Mouse (Mus musculus) mouse embryonic stem cell (cell line): ENCODE data around the gene Fam241a.

ENCODE experiments used
- in situ Hi-C, 2 experiments: fragments of 300-500 bp; cut with MboI; formaldehyde crosslinking; loops; 1 replicate in 1 of 2; 3 replicates in 1 of 2; pipeline ENCODE4 v1.14.3; 2019 to 2020; ENCODE audit warnings: low sequenced_read_pairs in 2 of 2, low pct_unique_long_range_greater_than_20kb in 1 of 2, mixed read lengths in 1 of 2; ENCODE audit not compliant: unreplicated experiment in 1 of 2

Gene Fam241a

DNA sequence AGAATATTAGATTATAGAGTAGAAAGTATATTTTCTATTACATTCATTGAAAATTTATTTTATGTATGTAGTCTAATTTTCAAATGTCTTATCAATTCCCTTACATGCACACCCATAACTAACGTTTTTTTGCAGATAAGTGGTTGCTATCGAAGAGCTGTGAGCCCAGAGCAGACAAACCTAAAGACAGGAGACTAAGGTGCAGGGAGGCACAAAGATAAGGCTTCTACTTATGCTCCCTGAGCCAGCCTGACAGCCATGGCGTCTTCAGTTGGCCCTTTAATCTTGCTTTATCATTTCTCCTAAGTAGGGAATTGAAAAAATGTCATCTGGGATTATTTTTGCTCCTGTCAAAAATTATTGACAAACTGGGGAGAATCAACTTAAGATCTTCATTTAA is 6.6 kb downstream of the Fam241a start:
- in situ Hi-C loops: no loop called here

DNA sequence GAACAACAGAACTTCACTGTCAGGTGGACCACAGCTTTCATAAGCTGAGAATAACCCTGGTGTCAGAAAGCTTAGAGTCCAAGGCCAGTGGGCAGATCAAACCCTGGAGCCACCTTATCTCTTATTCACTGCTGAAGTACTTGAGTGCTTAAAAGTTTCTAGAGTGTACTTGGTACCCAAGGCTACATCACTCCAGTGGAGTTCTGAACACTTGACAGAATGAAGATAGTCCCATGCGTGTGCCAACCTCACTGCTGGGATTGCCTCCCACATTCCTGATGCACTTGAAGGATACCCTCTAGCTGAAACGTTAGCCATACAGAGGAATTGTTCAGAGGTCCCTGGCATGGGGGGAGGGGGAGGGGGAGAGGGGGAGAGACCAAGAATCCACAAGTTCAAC is 14.4 kb downstream of the Fam241a start:
- in situ Hi-C loops: no loop called here

DNA sequence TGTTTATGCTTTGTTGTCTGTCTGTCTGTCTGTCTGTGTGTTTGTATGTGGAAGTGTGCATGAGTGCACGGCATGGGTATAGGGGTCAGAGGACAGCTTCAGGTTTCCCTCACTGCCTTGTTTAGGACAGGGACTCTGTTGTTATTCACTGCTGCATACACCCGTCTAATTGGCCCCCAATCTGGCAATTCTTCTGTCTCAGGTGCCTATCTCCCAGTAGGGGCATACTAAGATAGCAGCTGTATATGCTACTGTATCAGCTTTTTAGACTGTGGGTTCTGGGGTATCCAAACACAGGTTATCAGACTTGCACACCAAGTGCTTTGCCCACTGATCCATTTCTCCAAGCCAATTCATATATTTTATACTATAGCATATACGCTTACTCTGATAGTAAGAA is 16.2 kb downstream of the Fam241a start:
- in situ Hi-C loops: no loop called here

DNA sequence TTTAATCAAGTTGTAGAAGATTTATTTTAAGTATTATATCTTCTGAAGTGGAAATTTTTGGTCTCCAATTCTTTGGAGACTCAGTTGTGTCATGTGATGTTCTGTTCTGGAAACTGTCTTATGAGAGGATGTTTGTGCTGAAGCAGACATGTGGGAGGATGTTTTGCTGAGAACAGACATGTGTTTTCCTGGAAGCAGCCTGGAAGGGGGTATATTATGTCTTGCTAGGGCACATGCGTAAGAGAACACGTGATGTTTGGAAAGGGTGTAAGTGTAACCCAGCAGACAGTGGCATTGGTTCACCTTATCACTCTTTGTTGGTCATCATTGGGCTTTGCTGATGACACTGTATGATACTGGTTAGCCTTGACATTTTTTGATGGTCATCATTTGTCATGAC is 20.6 kb downstream of the Fam241a start:
- in situ Hi-C loops: no loop called here

DNA sequence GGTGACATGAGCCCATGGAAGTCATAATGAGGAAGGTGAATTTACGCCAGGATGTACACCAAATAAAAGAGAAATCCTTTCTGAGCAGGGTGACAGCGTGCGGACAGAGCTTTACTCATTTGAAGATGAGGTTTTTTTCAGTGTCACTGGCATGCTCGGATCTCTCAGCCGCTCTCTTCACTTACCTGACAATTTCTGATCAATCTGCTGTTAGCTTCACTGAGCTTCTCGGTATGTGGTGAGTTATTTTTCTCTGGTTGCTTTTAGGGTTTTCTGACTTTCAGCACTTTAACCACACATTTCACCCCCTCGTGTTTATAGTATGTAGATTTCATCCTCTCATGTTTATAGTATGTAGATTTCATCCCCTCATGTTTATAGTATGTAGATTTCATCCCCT is 21.1 kb downstream of the Fam241a start:
- in situ Hi-C loops: no loop called here

DNA sequence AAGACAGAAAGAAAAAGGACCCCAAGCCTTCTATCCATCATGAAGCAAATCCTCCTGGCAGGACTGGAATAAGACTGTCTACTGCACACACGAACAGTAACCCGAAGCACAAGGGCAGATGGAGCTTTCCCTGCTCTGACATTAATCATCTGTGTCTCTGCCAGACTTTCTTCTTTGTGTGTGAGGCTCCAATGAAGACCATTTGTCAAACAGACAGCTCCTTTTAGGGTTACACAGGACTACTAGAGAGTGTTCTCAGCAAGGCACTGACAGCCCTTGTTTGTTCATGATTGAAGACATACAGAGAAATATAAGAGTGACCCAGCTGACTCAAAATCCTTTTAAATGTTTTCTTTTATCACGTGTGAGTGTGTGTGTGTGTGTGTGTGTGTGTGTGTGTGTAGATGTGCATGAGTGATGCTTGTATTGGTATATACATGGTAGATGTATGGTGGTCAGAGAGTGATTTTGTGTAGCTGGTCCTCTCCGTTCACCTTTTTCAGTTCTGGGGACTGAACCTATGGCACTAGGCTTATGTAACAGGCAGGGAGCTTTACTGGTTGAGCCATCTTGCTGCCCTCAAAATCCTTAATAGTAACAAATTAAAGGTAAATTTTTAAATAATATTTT is 21.8 kb downstream of the Fam241a start:
- in situ Hi-C loops: no loop called here

DNA sequence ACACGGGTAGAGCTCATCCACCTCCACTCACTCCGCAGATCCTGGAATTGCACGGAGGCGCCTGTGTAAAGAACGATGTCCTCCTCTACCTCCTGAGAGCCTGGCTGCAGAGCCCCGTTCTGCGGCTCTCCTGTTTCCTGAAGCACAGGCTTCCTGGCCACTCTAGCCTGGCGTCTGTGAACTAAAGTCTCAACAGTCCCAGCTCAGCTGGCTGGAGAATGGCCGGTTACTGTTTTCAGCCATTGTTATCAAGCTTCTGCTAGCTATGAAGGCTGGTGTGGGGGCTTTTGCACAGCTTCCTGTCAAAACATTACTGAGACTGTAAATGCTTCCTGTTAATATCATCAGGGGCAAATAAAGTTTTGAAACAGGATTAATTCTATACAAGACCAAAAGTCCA is 24.5 kb downstream of the Fam241a start:
- in situ Hi-C loops: no loop called here

DNA sequence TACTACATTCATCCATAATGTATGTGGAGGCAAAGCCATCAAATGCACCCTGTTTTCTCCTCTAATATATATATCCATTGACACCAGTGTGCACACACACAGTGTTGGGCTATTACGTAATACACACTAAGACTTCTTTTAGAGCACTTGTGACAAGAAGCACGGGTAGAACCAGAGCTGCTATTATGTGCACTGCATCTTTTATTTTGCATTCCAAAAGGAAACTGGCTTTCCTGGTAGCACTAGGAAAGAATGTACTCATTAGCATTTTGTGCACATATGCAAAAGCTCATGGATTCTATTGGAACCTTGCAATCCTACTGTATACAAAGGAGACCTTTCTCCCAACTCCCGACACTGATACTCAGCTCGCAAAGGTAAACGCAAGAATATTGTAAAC is 27.2 kb downstream of the Fam241a start:
- in situ Hi-C loops: no loop called here

DNA sequence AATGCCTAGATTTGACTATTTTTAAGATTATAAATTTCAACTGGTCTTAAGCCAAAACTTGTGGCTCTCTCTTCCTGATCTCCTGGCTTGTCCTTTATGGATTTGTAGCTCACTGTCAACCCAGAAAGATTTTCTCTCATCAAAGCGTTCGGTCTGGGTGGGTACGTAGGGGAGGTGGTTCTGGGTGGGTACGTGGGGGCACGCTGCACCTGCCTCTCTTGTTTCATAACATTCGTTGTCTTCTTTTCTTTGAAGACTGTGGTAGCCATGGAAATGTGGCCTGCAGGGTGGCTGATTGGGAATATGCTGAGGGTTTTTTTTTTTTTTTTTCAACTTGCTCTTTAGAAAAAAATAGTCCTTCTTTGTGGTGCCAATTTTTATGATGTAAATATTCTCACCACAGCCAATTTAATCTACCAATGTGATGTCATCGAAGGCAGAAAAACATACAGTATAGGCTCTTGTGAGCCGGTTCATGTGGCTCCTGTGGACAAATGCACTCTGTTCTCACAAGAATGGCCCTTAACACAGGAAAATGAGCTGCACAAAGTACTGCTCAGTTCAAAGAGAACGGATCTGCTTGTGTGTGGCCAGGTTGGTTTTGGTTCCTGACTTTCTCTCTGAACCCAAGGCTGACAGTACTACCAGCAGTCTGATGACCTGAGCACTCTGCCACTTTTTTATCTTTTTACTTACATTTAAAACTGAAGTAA is 27.9 kb downstream of the Fam241a start:
- in situ Hi-C loops: no loop called here

- in situ Hi-C loops: no loop called here
Measured at GRCm38 (mm10) chr3:127864242-127864641, 31.9 kb downstream of the Fam241a start.

- in situ Hi-C loops: no loop called here
Measured at GRCm38 (mm10) chr3:127863571-127863970, 32.6 kb downstream of the Fam241a start.

DNA sequence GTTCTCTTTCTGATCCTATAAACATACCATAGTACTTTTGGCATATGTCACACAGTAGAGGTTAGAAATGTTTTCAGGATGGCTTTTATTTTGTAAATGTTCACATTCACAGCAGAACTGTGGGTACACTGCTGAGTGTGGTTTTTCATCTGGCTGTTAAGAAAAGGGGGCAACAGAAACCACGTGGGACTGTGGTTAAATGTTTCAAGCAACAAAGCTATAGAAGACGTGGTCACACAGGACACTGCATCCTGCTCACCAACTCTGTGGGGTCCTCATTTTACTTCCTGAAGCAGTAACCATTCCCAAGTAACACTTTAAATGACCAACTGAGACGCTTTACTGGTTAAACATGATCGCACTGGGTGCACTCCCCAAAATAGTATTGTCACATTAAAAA is 33.6 kb downstream of the Fam241a start:
- in situ Hi-C loops: no loop called here

DNA sequence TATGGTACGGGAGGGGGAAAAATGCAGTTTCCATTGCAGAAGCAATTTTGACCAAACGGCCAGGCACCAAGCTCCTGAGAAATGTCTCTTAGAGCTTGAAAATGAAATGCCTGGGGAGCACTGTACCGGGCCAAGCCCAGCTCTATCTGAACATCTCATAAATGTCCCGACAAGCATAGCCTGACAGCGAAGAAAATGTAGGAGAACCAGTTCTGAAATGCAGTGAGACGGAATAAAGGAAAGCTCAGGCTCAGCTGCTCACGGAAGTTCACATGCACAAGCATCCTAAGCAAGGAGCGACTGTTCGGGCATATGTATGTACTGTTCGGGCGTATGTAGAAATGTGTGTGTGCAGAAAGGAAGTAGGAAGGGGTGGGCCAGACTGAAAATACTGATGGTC is 34.8 kb downstream of the Fam241a start:
- in situ Hi-C loops: no loop called here

- in situ Hi-C loops: loop anchor here in 1 of 2 experiments (10.0 kb wide), 1 partner anchor 91 kb away; no protein-coding TSS in a partner anchor
Measured at GRCm38 (mm10) chr3:127853431-127854206, 42.5 kb downstream of the Fam241a start.

GRCm38 (mm10) chr3:127852722-127853121 is 43.4 kb downstream of the Fam241a start:
- in situ Hi-C loops: loop anchor here in 1 of 2 experiments (10.0 kb wide), 1 partner anchor 92 kb away; no protein-coding TSS in a partner anchor

- in situ Hi-C loops: loop anchor here in 1 of 2 experiments (10.0 kb wide), 1 partner anchor 94 kb away; no protein-coding TSS in a partner anchor
Measured at GRCm38 (mm10) chr3:127850776-127851646, 45.1 kb downstream of the Fam241a start.

- in situ Hi-C loops: loop anchor here in 1 of 2 experiments (10.0 kb wide), 1 partner anchor 95 kb away; no protein-coding TSS in a partner anchor
Measured at GRCm38 (mm10) chr3:127849922-127850321, 46.2 kb downstream of the Fam241a start.

- in situ Hi-C loops: no loop called here
Measured at GRCm38 (mm10) chr3:127848088-127848808, 47.9 kb downstream of the Fam241a start.
